Mouse (Mus musculus) bone marrow macrophage, adult 2 months (primary cell): ENCODE measurements around the gene Mrap2. TPM values are rescaled to one million over a fixed set of nuclear protein-coding genes. Genes with fewer than 3 reads are reported as not detected.
"Not testable (repeated sequence)": the region's sequence is repeated elsewhere in the genome, so short reads cannot be mapped to it uniquely, and the experiment has no call there.

ENCODE experiments used
- H3K27ac ChIP-seq: 2 replicates; pipeline ENCODE4 v1.5.1; 2012; ENCODE audit warnings: low read depth, low read length; ENCODE audit not compliant: insufficient read depth
- H3K4me1 ChIP-seq: 2 replicates; pipeline ENCODE4 v1.6.1; 2012; ENCODE audit warnings: low read length; ENCODE audit not compliant: control insufficient read depth, insufficient read depth
- H3K4me3 ChIP-seq: 2 replicates; pipeline ENCODE4 v1.5.1; 2012; ENCODE audit warnings: mild to moderate bottlenecking, low read length, moderate library complexity; ENCODE audit not compliant: insufficient read depth
- CTCF ChIP-seq: IDR thresholded peaks from 2 replicates; pipeline ENCODE4 v1.5.1; 2012; ENCODE audit warnings: low read depth, mild to moderate bottlenecking, low read length, moderate library complexity
- POLR2A ChIP-seq: IDR thresholded peaks from 2 replicates; pipeline ENCODE4 v1.6.1; 2012; ENCODE audit warnings: mild to moderate bottlenecking, low read depth, low read length, borderline replicate concordance
- polyA plus RNA-seq: library from polyadenylated mRNA; stranded (reverse); fragments of >200 nt; gene quantifications from 2 replicates; pipeline ENCODE4 v1.2.4, GENCODE M21; 2012; ENCODE audit not compliant: missing spikeins, insufficient read depth, insufficient read length

Gene Mrap2
- polyA plus RNA-seq: not detected in 2 replicates

GRCm38 (mm10) chr9:87144106-87144505, at the start of gene Mrap2:
Gene Mrap2, plus strand, starts transcription at chr9:87144306.
- Histone ChIP-seq H3K4me1 (no peaks in the 10 kb centered on the region), H3K4me3 (peak within 1 kb of the TSS; percentile 25), H3K27ac (no peak within 1 kb of the TSS)
- TF ChIP-seq POLR2A (no peak), CTCF (no peak)

GRCm38 (mm10) chr9:87097989-87098388, 46.1 kb upstream of the Mrap2 start:
- TF ChIP-seq CTCF: peak; percentile 43; the same call in 1 of the 2 replicates
- no peak for TF ChIP-seq POLR2A
- no peaks in the 10 kb centered on the region for H3K4me1 ChIP-seq
- no peak overlapping the region for H3K4me3 ChIP-seq
- no peak overlapping the region for H3K27ac ChIP-seq

GRCm38 (mm10) chr9:87115019-87115418, 29.1 kb upstream of the Mrap2 start:
- TF ChIP-seq CTCF (no peak), POLR2A (no peak)
- no peak overlapping the region for H3K27ac ChIP-seq
- H3K4me1 ChIP-seq: no peaks in the 10 kb centered on the region
- no peak overlapping the region for H3K4me3 ChIP-seq

- TF ChIP-seq POLR2A (no peak), CTCF (no peak)
- H3K4me1 ChIP-seq: no peaks in the 10 kb centered on the region
- no peak overlapping the region for H3K27ac ChIP-seq
- H3K4me3 ChIP-seq: no peak overlapping the region
Observed at GRCm38 (mm10) chr9:87115456-87115931, 28.6 kb upstream of the Mrap2 start.

- H3K27ac ChIP-seq: no peak overlapping the region
- no peaks in the 10 kb centered on the region for H3K4me1 ChIP-seq
- H3K4me3 ChIP-seq: no peak overlapping the region
- TF ChIP-seq CTCF (no peak), POLR2A (no peak)
Observed at GRCm38 (mm10) chr9:87115978-87116377, 28.1 kb upstream of the Mrap2 start.

- no peaks in the 10 kb centered on the region for H3K4me1 ChIP-seq
- H3K4me3 ChIP-seq: no peak overlapping the region
- no peak overlapping the region for H3K27ac ChIP-seq
- no peak for TF ChIP-seq POLR2A
- no peak for TF ChIP-seq CTCF
Observed at GRCm38 (mm10) chr9:87118996-87119395, 25.1 kb upstream of the Mrap2 start.

GRCm38 (mm10) chr9:87121956-87122493, 22.1 kb upstream of the Mrap2 start:
- no peak overlapping the region for H3K4me3 ChIP-seq
- no peak overlapping the region for H3K27ac ChIP-seq
- H3K4me1 ChIP-seq: peaks cover 2% of the 10 kb centered on the region; the same call in 1 of the 2 replicates
- TF ChIP-seq CTCF (no peak), POLR2A (no peak)

GRCm38 (mm10) chr9:87127046-87127445, 17.1 kb upstream of the Mrap2 start:
- not testable (repeated sequence) for H3K4me1 ChIP-seq, H3K4me3 ChIP-seq, H3K27ac ChIP-seq

- H3K4me1 ChIP-seq: no peaks in the 10 kb centered on the region
- no peak overlapping the region for H3K27ac ChIP-seq
- TF ChIP-seq CTCF (no peak), POLR2A (no peak)
Observed at GRCm38 (mm10) chr9:87135765-87136558, 8.1 kb upstream of the Mrap2 start.

GRCm38 (mm10) chr9:87143076-87143475, 1.0 kb upstream of the Mrap2 start:
- TF ChIP-seq CTCF (no peak), POLR2A (no peak)
- no peak overlapping the region for H3K4me3 ChIP-seq
- H3K27ac ChIP-seq: no peak overlapping the region
- H3K4me1 ChIP-seq: no peaks in the 10 kb centered on the region

More at GRCm38 (mm10) chr9:87135765-87136558, 8.1 kb upstream of the Mrap2 start:
- H3K4me3 ChIP-seq: no peak overlapping the region
